Mouse (Mus musculus) heart, adult 11 months (tissue): ENCODE data around the gene Fhit.

ENCODE experiments used
- DNase-seq: peaks from one replicate; pipeline ENCODE4 v3.0.0; 2022

The Fhit gene

DNA sequence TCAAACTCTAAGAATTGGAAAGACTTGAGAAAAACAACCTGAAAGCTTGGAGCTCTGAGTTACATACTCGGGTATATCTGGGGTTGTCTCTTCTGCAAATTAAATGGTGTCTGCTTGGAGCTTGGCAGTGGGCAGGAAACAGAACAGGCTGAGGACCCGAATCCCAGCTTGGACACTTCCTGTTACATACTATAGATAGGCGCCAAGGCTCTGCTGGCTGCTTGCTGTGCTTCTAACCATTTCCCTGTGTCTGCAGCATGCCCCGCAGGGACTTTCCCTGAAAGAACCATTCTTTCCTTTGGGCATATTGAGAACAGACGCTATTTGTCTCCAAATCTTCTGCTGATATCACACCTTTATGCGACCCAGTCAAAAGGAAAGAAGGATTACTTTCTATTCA lies 1606.0 kb downstream of the Fhit start:
- DNase-seq, result peak; percentile 88

DNA sequence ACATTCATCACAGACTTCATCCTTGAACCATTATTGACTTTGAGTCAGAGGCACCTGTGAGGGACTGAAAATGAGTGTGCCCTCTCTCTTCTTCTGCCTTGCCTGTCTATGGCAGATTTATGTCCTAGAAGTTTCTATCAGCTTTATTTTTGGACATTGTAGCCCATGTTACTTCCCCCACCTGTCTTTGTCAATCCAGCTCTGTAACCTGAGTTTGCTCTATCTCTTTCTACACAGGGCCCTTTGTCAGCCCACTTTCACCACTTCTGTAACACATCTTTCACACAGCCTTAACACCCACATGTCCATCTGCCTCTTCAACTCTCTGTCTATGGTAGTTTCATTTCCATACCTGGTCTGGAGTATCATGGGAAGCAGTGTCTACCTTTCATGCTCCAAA lies 1609.7 kb downstream of the Fhit start:
- peak; percentile 8 for DNase-seq

- peak; percentile 16 for DNase-seq
Observed at GRCm38 (mm10) chr14:9547952-9548351, 1613.9 kb downstream of the Fhit start.

DNA sequence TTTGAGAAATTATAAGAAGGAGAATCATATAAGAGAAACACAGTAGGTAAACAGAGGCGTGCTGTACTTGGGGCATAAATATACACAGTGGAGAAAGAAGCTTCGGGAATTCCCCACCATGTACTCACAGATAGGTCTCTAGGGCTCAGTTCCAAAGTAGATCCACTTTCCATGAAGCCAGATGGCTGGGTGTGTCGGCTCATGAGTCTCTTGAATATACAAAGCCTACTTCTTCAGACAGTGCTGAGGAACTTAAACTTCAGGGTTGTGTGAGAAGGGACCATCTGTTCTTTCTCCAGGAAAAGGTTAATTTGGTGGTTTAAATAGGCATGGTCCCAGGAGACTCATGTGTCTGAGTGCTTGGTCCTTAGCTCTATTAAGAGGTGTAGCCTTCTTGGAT lies 1617.5 kb downstream of the Fhit start:
- no peak for DNase-seq

DNA sequence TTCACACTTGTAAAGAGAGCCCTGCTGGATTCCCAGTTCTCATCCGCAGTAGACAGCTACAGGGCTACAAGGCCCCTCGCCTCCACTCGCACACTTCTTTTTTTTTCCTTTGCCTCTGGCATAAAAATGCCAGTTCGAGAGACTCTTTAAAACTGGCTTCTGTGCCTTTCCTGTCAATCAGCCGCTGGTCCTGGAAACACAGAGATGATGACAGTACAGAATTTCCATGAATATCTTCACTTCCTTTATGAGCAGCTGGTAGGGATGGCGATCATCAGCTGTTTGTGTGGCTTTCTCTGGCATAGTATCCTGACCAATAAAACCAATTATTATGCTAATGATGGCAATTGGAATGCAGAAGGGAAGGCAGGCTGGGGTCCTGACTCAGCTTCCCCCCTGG lies 1626.3 kb downstream of the Fhit start:
- peak; percentile 83 for DNase-seq

DNA sequence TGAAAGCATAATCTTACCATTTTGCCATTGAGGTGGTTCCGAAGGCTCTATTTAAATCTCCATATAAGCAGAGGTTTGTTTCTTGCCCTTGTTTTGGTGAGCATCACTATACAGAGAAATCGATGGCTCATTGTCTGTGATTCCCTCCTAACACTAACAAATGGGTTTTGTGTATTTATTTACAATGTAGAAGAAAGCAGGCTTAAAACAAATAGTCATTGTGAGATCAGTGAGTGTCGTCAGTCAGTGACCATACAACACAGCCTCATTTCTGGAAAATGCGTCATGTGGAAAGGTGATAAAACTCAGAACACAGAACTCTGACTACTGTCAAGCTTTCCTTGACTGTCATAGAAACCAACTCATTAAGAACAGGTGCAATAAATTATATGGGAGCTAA lies 1632.6 kb downstream of the Fhit start:
- DNase-seq, result no peak

GRCm38 (mm10) chr14:9526136-9526535 lies 1635.7 kb downstream of the Fhit start:
- no peak for DNase-seq

- no peak for DNase-seq
Observed at GRCm38 (mm10) chr14:9517651-9518050, 1644.2 kb downstream of the Fhit start.

- no peak for DNase-seq
Observed at GRCm38 (mm10) chr14:9509678-9510077, 1652.2 kb downstream of the Fhit start.
